Mouse (Mus musculus): ENCODE data around the gene Arfgap3. TPM values are rescaled to one million over a fixed set of nuclear protein-coding genes. Genes with fewer than 3 reads are reported as not detected.
A peak's percentile ranks its signal among the peaks of the same experiment; 100 is the strongest.
"Not testable (repeated sequence)": the region's sequence is repeated elsewhere in the genome, so short reads cannot be mapped to it uniquely, and the experiment has no call there.

Arfgap3 gene
- total RNA-seq, 1 experiment, result 13.5 TPM

GRCm38 (mm10) chr15:83282397-83282796 lies 67.7 kb downstream of the Arfgap3 start:
- Histone ChIP-seq H3K9ac (ENCODE audit: insufficient read depth, low read depth, low read length, poor library complexity, severe bottlenecking) (no peak overlapping the region), H3K4me3 (ENCODE audit: insufficient read depth in 1 of 2, low read depth in 1 of 2, low read length in 2 of 2, poor library complexity in 1 of 2, severe bottlenecking in 1 of 2) (no peak overlapping the region), H3K4me1 (ENCODE audit: control insufficient read depth in 2 of 2, insufficient read depth in 2 of 2, low read length in 2 of 2, poor library complexity in 1 of 2) (peaks cover 0 to 14% of the 10 kb centered on the region in 2 experiments; a peak in 2 of 4 replicates), H3K36me3 (ENCODE audit: control insufficient read depth, insufficient read depth, low read length, poor library complexity, severe bottlenecking) (no peaks in the 10 kb centered on the region), H3K27ac (ENCODE audit: insufficient read depth, low read depth, low read length, poor library complexity, severe bottlenecking) (no peak overlapping the region), H3K9me3 (ENCODE audit: control insufficient read depth, insufficient read depth, low read depth, low read length) (no peaks in the 10 kb centered on the region)
- DNase-seq (ENCODE audit: low read depth, low spot score), result no peak
- TF ChIP-seq ZC3H11A (IDR thresholded peaks at IDR 0.05; ENCODE audit: borderline replicate concordance, low read depth, low read length), result no peak
- TF ChIP-seq HCFC1 (IDR thresholded peaks at IDR 0.05; ENCODE audit: borderline replicate concordance, insufficient read depth, low read length), result peak; percentile 84
- in situ Hi-C loops (cut with MboI; ENCODE audit: low sequenced_read_pairs in 2 of 2, unreplicated experiment in 2 of 2), result no loop called here

- Histone ChIP-seq H3K27ac (ENCODE audit: insufficient read depth, low read depth, low read length, poor library complexity, severe bottlenecking) (no peak overlapping the region), H3K4me1 (ENCODE audit: control insufficient read depth in 2 of 2, insufficient read depth in 2 of 2, low read length in 2 of 2, poor library complexity in 1 of 2) (peaks cover 0 to 14% of the 10 kb centered on the region in 2 experiments; a peak in 2 of 4 replicates), H3K9ac (ENCODE audit: insufficient read depth, low read depth, low read length, poor library complexity, severe bottlenecking) (no peak overlapping the region), H3K4me3 (ENCODE audit: insufficient read depth in 1 of 2, low read depth in 1 of 2, low read length in 2 of 2, poor library complexity in 1 of 2, severe bottlenecking in 1 of 2) (no peak overlapping the region), H3K9me3 (ENCODE audit: control insufficient read depth, insufficient read depth, low read depth, low read length) (no peaks in the 10 kb centered on the region), H3K36me3 (ENCODE audit: control insufficient read depth, insufficient read depth, low read length, poor library complexity, severe bottlenecking) (no peaks in the 10 kb centered on the region)
- in situ Hi-C loops (cut with MboI; ENCODE audit: low sequenced_read_pairs in 2 of 2, unreplicated experiment in 2 of 2), result no loop called here
- no peak for DNase-seq (ENCODE audit: low read depth, low spot score)
- TF ChIP-seq ZNF384 (IDR thresholded peaks at IDR 0.05; ENCODE audit: low read depth, low read length) (no peak), ZC3H11A (IDR thresholded peaks at IDR 0.05; ENCODE audit: borderline replicate concordance, low read depth, low read length) (no peak), CHD2 (IDR thresholded peaks at IDR 0.05; ENCODE audit: low read depth, low read length) (no peak), MAFK (IDR thresholded peaks at IDR 0.05; ENCODE audit: insufficient read depth, low read depth, low read length) (no peak), HCFC1 (IDR thresholded peaks at IDR 0.05; ENCODE audit: borderline replicate concordance, insufficient read depth, low read length) (no peak)
These were observed 68.7 kb downstream of the Arfgap3 start for GRCm38 (mm10) chr15:83281303-83281702.

- DNase-seq (ENCODE audit: low read depth, low spot score), result no peak
- Histone ChIP-seq H3K4me3 (ENCODE audit: insufficient read depth in 1 of 2, low read depth in 1 of 2, low read length in 2 of 2, poor library complexity in 1 of 2, severe bottlenecking in 1 of 2) (no peak overlapping the region), H3K36me3 (ENCODE audit: control insufficient read depth, insufficient read depth, low read length, poor library complexity, severe bottlenecking) (no peaks in the 10 kb centered on the region), H3K4me1 (ENCODE audit: control insufficient read depth in 2 of 2, insufficient read depth in 2 of 2, low read length in 2 of 2, poor library complexity in 1 of 2) (peaks cover 0 to 6% of the 10 kb centered on the region in 2 experiments; a peak in 2 of 4 replicates), H3K9ac (ENCODE audit: insufficient read depth, low read depth, low read length, poor library complexity, severe bottlenecking) (no peak overlapping the region), H3K9me3 (ENCODE audit: control insufficient read depth, insufficient read depth, low read depth, low read length) (no peaks in the 10 kb centered on the region), H3K27ac (ENCODE audit: insufficient read depth, low read depth, low read length, poor library complexity, severe bottlenecking) (no peak overlapping the region)
- TF ChIP-seq HCFC1 (IDR thresholded peaks at IDR 0.05; ENCODE audit: borderline replicate concordance, insufficient read depth, low read length) (no peak), CHD2 (IDR thresholded peaks at IDR 0.05; ENCODE audit: low read depth, low read length) (no peak), MAFK (IDR thresholded peaks at IDR 0.05; ENCODE audit: insufficient read depth, low read depth, low read length) (no peak), ZC3H11A (IDR thresholded peaks at IDR 0.05; ENCODE audit: borderline replicate concordance, low read depth, low read length) (no peak), ZNF384 (IDR thresholded peaks at IDR 0.05; ENCODE audit: low read depth, low read length) (no peak)
- in situ Hi-C loops (cut with MboI; ENCODE audit: low sequenced_read_pairs in 2 of 2, unreplicated experiment in 2 of 2), result no loop called here
These were observed 71.5 kb downstream of the Arfgap3 start for GRCm38 (mm10) chr15:83278579-83278978.

- Histone ChIP-seq H3K4me1 (ENCODE audit: control insufficient read depth in 2 of 2, insufficient read depth in 2 of 2, low read length in 2 of 2, poor library complexity in 1 of 2) (peaks cover 0 to 6% of the 10 kb centered on the region in 2 experiments; a peak in 2 of 4 replicates), H3K9me3 (ENCODE audit: control insufficient read depth, insufficient read depth, low read depth, low read length) (no peaks in the 10 kb centered on the region), H3K36me3 (ENCODE audit: control insufficient read depth, insufficient read depth, low read length, poor library complexity, severe bottlenecking) (no peaks in the 10 kb centered on the region), H3K9ac (ENCODE audit: insufficient read depth, low read depth, low read length, poor library complexity, severe bottlenecking) (no peak overlapping the region), H3K4me3 (ENCODE audit: insufficient read depth in 1 of 2, low read depth in 1 of 2, low read length in 2 of 2, poor library complexity in 1 of 2, severe bottlenecking in 1 of 2) (no peak overlapping the region), H3K27ac (ENCODE audit: insufficient read depth, low read depth, low read length, poor library complexity, severe bottlenecking) (no peak overlapping the region)
- in situ Hi-C loops (cut with MboI; ENCODE audit: low sequenced_read_pairs in 2 of 2, unreplicated experiment in 2 of 2), result no loop called here
- TF ChIP-seq ZC3H11A (IDR thresholded peaks at IDR 0.05; ENCODE audit: borderline replicate concordance, low read depth, low read length), result no peak
- TF ChIP-seq ZNF384 (IDR thresholded peaks at IDR 0.05; ENCODE audit: low read depth, low read length), result no peak
- no peak for TF ChIP-seq CHD2 (IDR thresholded peaks at IDR 0.05; ENCODE audit: low read depth, low read length)
- no peak for TF ChIP-seq MAFK (IDR thresholded peaks at IDR 0.05; ENCODE audit: insufficient read depth, low read depth, low read length)
- TF ChIP-seq HCFC1 (IDR thresholded peaks at IDR 0.05; ENCODE audit: borderline replicate concordance, insufficient read depth, low read length), result no peak
- DNase-seq (ENCODE audit: low read depth, low spot score), result no peak
These were observed 72.6 kb downstream of the Arfgap3 start for GRCm38 (mm10) chr15:83277451-83277850.

- H3K4me1 ChIP-seq (ENCODE audit: control insufficient read depth in 2 of 2, insufficient read depth in 2 of 2, low read length in 2 of 2, poor library complexity in 1 of 2); DNase-seq (ENCODE audit: low read depth, low spot score); in situ Hi-C loops (cut with MboI; ENCODE audit: low sequenced_read_pairs in 2 of 2, unreplicated experiment in 2 of 2); H3K9ac ChIP-seq (ENCODE audit: insufficient read depth, low read depth, low read length, poor library complexity, severe bottlenecking); H3K36me3 ChIP-seq (ENCODE audit: control insufficient read depth, insufficient read depth, low read length, poor library complexity, severe bottlenecking); H3K27ac ChIP-seq (ENCODE audit: insufficient read depth, low read depth, low read length, poor library complexity, severe bottlenecking); H3K4me3 ChIP-seq (ENCODE audit: insufficient read depth in 1 of 2, low read depth in 1 of 2, low read length in 2 of 2, poor library complexity in 1 of 2, severe bottlenecking in 1 of 2); H3K9me3 ChIP-seq (ENCODE audit: control insufficient read depth, insufficient read depth, low read depth, low read length): not testable (repeated sequence)
These were observed 75.8 kb downstream of the Arfgap3 start for GRCm38 (mm10) chr15:83274237-83274636.
